Mouse (Mus musculus) adrenal gland, adult 18-20 months (tissue): ENCODE results near the gene Slc9b1. TPM values are rescaled to one million over a fixed set of nuclear protein-coding genes. Genes with fewer than 3 reads are reported as not detected.

Experiments
- DNase-seq, 2 experiments: peaks; one replicate each; pipeline ENCODE4 v3.0.0; 2021 to 2022; ENCODE audit warnings: low spot score in 2 of 2
- total RNA-seq, 2 experiments: library from RNA; stranded (reverse); gene quantifications; 1 replicate in 1 of 2; 2 replicates in 1 of 2; pipeline ENCODE4 v1.2.3; 2021

The Slc9b1 gene
- total RNA-seq, 2 experiments from 2014 or later, result 0.36 TPM; not detected in 1

- no peak for DNase-seq
These were observed 89.2 kb downstream of the Slc9b1 start for GRCm38 (mm10) chr3:135436901-135437616.

GRCm38 (mm10) chr3:135437758-135438495, 90.1 kb downstream of the Slc9b1 start, which contains the start of gene Ube2d3:
Gene Ube2d3 (plus strand): TSS chr3:135438149.
- peak; percentile 98 to 99 for DNase-seq

GRCm38 (mm10) chr3:135438531-135438912, 90.7 kb downstream of the Slc9b1 start:
- DNase-seq, result peak; percentile 92

GRCm38 (mm10) chr3:135438913-135439531, 91.2 kb downstream of the Slc9b1 start:
- DNase-seq, result peak; percentile 80

- no peak for DNase-seq
These were observed 91.8 kb downstream of the Slc9b1 start for GRCm38 (mm10) chr3:135439651-135440050.

GRCm38 (mm10) chr3:135440221-135440620, 92.4 kb downstream of the Slc9b1 start:
- DNase-seq, result peak in 1 of 2 experiments; percentile 22

GRCm38 (mm10) chr3:135440621-135441020, 92.8 kb downstream of the Slc9b1 start:
- no peak for DNase-seq

- no peak for DNase-seq
These were observed 97.1 kb downstream of the Slc9b1 start for GRCm38 (mm10) chr3:135444930-135445329.

Other genes with a start within 250 kb of the Slc9b1 start
- gene Cenpe, start 135.5 kb upstream of the Slc9b1 start, total RNA-seq, result 1 to 10 TPM; 1.0 to 2.4 TPM
- 1 to 10 TPM; 2.8 to 3.6 TPM for gene Bdh2, start 66.8 kb upstream of the Slc9b1 start, total RNA-seq
- 1 to 10 TPM in 1 of 2 experiments, under 1 TPM in 1; 0.76 to 2.0 TPM for gene Slc9b2, start 40.3 kb upstream of the Slc9b1 start, total RNA-seq
- 10 to 100 TPM; 25.7 to 37.3 TPM for gene Cisd2, start 75.9 kb downstream of the Slc9b1 start, total RNA-seq
- 100 to 1,000 TPM; 391 to 441 TPM for gene Ube2d3, start 90.1 kb downstream of the Slc9b1 start, total RNA-seq
- gene Manba, start 137.6 kb downstream of the Slc9b1 start, total RNA-seq, result 10 to 100 TPM; 10.9 to 11.7 TPM